Mouse (Mus musculus) layer of hippocampus, postnatal 25 days (tissue): Measurements from ENCODE around the gene Ptgfr. TPM values are rescaled to one million over a fixed set of nuclear protein-coding genes. Genes with fewer than 3 reads are reported as not detected.

Experiments
- DNase-seq, 2 experiments: peaks; one replicate each; pipeline ENCODE4 v3.0.0; 2022; ENCODE audit warnings: mixed read lengths in 2 of 2, low spot score in 1 of 2; ENCODE audit errors: extremely low spot score in 1 of 2
- total RNA-seq, 2 experiments: library from RNA; stranded (reverse); gene quantifications; 2 replicates each; pipeline ENCODE4 v1.2.3; 2021

Ptgfr gene
- total RNA-seq = under 1 TPM; 0.23 to 0.49 TPM

- DNase-seq = peak; percentile 28 to 49
Observed at GRCm38 (mm10) chr3:151836871-151837680, at the start of gene Ptgfr. TSS of gene Ptgfr (minus strand) at chr3:151837630.

- DNase-seq = no peak
Observed at GRCm38 (mm10) chr3:151883881-151884280, 46.5 kb upstream of the Ptgfr start.

DNA sequence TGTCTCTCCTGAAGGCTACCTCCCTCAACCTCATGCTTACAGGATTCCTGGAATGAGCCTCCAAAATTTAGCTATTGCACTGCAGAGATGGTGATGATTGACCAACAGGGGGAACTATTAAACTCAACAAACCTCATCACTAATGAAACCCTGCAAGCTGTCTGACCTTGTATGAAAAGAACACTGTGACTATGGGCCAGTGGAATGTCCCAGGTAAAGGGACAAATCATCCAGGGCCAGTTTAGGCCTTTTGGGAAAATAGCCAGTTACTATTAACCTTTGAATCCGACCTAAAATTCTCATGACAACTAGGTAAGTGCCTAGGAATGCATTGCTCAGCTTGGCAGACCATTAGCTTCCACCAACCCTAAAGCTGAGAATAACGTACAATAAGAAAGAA is 42.6 kb upstream of the Ptgfr start:
- DNase-seq = no peak

DNA sequence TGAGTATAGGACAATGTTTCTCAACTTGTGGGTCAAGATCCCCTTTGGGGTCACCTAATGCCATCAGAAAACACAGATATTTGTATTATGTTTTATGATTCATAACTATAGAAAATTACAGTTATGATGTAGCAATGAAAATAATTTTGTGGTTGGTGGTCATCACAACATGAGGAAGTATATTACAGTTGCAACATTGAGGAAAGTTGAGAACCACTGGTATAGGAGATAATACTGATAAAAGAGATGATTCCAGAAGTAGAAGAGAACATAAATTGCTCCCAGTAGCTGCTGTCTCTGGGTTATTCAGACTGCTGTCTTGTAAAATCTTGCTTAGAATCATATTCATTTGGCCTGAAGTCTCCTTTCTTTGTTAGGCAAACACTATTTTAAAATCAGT is 31.5 kb upstream of the Ptgfr start:
- DNase-seq = no peak

DNA sequence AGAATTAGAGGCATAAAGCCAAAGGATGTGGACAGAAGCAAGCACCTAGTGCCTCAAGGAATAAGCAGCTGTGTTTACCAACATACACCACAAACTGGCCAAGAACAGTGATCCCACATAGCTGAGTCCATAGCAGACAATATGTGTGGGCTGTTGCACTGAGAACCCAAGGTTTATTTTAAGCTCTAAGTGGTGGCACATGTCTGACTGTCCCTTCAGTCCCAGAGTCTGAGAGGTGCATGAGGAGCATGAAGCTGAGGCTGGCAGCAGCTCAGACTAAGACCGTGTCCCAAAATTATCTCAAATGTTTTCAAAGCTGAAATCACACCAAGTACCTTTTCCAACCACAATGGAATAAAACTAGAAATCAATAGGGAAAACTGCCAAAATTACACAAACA is 13.9 kb upstream of the Ptgfr start:
- no peak for DNase-seq

GRCm38 (mm10) chr3:151850621-151851020 is 13.2 kb upstream of the Ptgfr start:
- DNase-seq = no peak

- DNase-seq = no peak
Observed at GRCm38 (mm10) chr3:151846292-151846691, 8.9 kb upstream of the Ptgfr start.

DNA sequence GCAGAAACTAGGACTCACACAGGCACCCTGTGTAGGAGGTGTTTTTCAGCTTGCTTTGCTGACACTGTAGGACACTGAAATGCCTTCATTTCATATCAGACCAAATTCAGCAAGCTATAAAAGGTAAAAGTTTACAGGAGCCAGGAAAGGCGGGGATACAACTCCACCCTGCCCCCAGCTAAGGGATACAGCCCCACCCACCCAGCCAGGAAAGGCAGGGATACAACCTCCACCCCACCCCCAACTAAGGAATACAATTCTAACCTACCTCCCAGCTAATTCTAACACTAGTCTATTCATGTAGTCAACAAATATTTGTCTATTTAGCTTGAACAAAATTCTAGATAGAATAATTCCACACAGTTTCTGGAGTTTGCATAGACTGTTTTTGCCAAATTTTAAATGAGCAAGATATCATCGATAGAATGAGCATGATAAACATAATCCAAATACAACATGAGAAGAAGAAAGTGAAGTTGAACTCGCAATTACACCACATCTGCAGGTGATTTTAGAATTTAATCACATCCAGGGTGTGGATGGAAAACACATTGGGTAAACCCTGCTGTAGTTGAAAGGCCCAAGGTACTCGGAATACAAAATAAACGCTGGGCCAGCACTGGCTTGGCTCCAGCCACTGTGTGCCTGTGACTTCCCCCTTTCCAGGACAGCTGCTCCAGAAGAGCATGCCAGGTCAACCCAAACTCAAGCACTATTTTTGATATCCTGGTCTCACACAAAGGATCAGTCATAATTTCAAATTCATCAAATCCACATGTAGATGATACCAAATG is 7.1 kb upstream of the Ptgfr start:
- no peak for DNase-seq

- no peak for DNase-seq
Observed at GRCm38 (mm10) chr3:151840688-151841087, 3.3 kb upstream of the Ptgfr start.

DNA sequence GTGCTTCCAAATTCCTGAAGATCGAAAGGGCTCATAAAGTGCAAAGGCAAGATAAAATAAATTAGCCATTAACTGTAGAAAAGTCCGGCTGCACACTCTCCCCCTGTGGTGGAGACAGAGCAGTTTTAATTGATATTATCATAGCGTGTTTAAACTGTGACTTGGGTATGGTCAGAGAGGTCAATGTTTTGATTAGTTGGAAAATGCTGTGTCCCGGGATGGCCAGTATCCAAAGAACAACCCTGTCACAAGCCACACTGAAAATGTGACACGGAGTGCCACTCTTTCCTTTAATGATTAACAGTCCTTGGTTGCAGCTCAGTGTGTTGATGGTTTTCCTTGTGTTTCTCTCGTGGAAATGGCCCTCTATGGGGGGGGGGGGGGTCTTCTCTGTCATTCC is 942 bp upstream of the Ptgfr start:
- DNase-seq = no peak

DNA sequence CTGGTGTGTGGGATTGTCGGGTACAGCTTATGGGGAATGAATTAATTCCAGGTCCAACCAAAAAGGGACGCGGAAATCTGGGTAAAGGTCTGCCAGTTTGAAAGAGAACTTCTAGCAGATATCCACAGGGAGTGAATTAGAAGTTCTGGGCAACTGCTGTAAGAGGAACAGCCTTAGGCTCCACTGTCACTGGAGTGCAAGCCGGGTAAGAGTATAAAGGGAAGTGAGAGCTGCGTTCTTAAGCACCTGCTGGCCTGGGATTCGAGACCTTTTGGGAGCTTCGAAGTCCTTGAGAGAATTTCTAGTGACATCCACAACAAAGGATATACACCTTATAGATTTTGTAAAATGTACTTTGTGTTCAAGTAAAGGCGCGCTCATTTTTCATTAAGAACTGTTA is 319 bp upstream of the Ptgfr start:
- no peak for DNase-seq

GRCm38 (mm10) chr3:151836451-151836850 is 979 bp downstream of the Ptgfr start:
- DNase-seq = no peak

DNA sequence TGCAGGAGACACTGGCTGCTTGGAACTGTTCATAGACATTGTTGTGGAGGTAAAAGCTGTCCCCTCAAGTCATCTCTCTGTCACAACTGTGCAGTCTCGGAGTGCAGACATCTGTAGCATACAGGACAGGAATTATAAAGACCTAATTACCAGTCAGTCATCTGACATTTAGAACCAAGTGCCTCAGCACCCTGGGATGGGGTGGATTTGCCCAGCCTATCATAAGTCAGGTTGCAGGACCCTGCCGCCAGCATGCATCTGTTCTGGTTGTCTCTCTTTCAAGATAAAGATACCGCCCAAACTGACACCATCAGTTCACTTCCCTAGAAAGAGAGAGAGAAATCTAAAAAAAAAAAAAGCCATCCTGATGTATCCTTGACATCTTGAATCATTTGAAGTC is 1.6 kb downstream of the Ptgfr start:
- DNase-seq = no peak

GRCm38 (mm10) chr3:151827950-151828610 is 9.3 kb downstream of the Ptgfr start:
- no peak for DNase-seq

GRCm38 (mm10) chr3:151819811-151820210 is 17.6 kb downstream of the Ptgfr start:
- DNase-seq = no peak

- no peak for DNase-seq
Observed at GRCm38 (mm10) chr3:151818265-151818664, 19.2 kb downstream of the Ptgfr start.

GRCm38 (mm10) chr3:151808613-151809012 is 28.8 kb downstream of the Ptgfr start:
- no peak for DNase-seq

- no peak for DNase-seq
Observed at GRCm38 (mm10) chr3:151788622-151789021, 48.8 kb downstream of the Ptgfr start.

DNA sequence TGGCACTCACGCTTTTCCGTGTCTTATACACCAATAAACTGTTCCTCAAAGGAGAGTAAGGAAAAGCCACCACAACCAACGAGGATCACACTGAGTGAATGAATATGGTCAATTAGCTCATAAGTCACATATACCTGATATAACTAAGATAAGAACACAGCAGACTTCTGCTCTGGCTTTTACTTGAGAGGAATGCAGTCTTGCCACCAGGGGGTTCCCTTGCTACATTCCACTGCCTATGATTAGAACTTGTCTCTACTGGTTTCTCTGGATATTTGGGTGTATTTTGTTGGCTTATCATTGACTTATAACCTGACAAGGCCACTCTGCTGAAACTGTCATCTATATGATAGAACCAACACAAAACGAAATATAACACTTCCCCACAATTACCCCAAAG is 62.3 kb downstream of the Ptgfr start:
- peak; percentile 7 to 45 for DNase-seq

DNA sequence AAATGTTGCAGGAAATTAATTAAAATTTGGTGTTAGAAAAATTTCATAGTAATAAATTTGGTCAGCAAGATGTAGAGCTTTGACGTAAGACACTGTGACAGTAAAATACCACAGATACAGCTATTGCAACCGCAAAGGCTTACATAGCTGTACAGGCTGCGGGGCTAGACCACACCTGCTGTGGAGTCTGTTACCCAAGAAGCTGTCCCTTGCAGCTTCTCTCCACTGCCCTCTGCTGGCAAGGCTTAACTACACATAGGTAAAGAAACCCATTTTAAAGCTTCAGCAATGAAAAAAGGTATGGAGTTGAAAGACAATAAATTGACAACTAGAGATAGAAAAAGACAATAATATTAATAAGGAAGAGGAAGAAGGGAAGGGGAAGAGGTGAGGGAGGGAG is 66.4 kb downstream of the Ptgfr start:
- DNase-seq = peak; percentile 21 to 69

- DNase-seq = no peak
Observed at GRCm38 (mm10) chr3:151749737-151750136, 87.7 kb downstream of the Ptgfr start, which contains the start of gene Ifi44. TSS of gene Ifi44 (minus strand) at chr3:151749960.
